Mouse (Mus musculus) embryo, embryonic 11 days (tissue): ENCODE measurements at regions not wholly inside any gene's neighbourhood (a gene's known extent, or its start where the extent isn't known, plus 50 kb on each side); places are given as distances from the start of the nearest gene placed in this dataset.
"Not testable (repeated sequence)": the region's sequence is repeated elsewhere in the genome, so short reads cannot be mapped to it uniquely, and the experiment has no call there.

Experiments
- DNase-seq: peaks from one replicate; pipeline ENCODE4 v3.0.0-alpha.2; 2015

- DNase-seq = no peak
These were observed 84.9 kb downstream of the Impad1 start for GRCm38 (mm10) chr4:4708261-4708660.

DNA sequence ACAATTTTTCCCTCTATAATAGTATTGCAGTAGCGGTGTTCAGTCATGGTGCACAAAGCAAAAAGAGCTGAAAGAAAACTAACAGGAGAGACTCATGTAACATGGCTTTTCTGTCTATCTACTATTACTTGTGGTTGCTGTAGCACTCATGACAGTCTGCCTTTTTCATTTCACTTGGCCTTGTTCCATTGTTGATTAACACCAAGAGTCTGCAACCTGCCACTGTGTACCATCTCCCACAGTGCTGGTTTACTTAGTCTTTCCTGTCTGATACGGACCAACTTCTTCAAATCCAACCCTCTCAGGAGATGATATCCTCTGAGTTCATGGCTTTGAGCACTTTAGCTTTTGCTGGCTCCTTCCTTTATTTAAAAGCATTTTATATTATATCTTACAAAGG lies 94.1 kb downstream of the Impad1 start:
- DNase-seq = no peak

GRCm38 (mm10) chr4:4695413-4695812 lies 97.7 kb downstream of the Impad1 start:
- no peak for DNase-seq

GRCm38 (mm10) chr4:4686920-4687319 lies 106.2 kb downstream of the Impad1 start:
- no peak for DNase-seq

GRCm38 (mm10) chr4:4674607-4675006 lies 118.5 kb downstream of the Impad1 start:
- no peak for DNase-seq

DNA sequence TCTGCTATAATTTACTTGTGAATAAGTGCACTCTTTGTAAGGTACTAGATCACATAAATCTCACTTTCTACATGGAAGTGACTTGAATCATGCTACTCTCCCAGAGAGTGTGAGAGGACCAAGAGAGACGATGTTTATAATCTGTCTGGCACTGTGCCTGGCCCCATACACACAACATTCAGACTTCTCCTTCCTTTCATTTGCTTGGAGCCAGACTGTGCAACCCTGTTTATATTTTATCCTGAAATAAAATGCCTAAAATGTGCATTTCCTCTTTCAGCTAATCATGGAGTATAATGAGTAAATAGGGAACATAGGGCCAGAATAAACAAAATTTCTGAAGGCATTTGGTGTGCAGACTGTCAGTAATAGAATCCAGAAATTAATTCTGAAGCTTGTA lies 142.9 kb downstream of the Impad1 start:
- no peak for DNase-seq

GRCm38 (mm10) chr4:4645264-4645663 lies 147.9 kb downstream of the Impad1 start:
- no peak for DNase-seq

DNA sequence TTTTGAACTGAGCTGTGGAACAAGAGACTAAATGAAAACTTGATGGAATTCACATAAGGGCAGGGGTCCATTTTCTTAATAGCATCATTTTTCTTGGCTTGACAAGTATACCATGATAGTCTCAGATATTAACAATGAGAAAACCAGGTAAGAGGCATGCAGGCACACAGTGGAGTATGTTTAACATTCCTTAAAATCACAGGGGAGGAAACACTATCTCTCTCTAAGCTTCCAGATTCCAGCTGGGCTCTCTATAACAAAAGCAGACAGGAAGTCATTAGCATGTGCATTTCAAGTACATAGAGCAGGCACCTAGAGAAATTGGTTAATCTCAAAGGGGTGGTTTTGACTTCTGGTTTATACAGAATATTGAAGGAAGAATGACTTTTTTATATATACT lies 156.9 kb downstream of the Impad1 start:
- DNase-seq = no peak

DNA sequence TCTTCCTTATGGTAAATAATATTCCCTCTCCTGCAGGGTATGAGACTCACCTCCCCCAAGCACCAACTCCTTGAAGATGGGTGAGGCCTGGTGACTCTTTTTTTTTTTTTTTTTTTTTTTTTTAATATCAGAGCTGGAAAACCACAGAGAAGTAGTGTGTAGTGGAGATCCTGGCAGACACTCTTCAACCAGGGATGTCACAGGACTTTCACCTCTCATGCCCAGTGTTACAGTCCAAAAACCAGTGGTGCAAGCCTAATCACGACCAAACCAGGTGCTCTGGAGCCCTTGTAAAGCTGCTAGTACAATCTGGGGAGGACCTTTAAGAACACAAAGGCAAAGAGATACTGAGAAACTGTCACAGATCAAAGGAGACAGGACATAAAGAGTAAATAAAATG lies 157.3 kb downstream of the Impad1 start:
- DNase-seq = no peak

DNA sequence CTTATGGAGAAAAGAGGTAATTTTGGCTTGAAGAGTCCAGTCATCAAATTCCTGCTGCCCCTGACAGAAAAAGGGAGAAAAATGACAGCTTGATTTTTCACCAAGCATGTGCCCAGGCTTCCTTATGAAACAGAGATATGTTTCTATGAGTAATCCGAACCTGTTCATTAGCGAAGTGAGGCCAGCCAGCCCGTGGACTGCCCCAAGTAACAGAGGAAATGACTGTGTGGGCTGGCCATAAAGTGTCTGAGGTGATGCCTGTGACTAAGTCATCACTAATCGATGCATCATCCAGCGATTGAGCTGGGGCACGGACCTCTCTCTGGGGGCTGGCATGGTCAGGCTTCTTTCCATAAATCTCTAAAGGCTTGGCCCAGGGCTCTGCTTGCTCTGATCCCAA lies 157.8 kb downstream of the Impad1 start:
- peak; percentile 17 for DNase-seq

DNA sequence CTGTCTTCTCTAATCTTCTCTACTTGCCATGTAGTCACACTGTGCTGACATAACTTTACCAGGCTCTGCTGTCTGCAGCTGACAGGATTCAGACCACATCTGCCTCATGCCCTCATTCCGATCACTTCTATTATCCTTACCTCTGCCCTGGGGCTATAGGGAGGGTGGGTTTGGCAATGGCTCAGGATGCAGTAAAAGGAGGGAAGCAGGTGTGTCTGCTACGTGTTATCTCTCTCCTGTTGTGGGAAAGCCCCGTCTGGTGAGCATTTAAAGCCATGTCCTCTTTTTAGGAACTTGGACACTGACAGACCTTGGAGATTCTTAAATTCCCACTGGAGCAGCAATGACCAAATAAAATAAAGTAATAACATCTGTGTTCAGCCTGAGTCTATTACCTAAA lies 158.5 kb downstream of the Impad1 start:
- no peak for DNase-seq

- no peak for DNase-seq
These were observed 162.4 kb downstream of the Impad1 start for GRCm38 (mm10) chr4:4630750-4631149.

DNA sequence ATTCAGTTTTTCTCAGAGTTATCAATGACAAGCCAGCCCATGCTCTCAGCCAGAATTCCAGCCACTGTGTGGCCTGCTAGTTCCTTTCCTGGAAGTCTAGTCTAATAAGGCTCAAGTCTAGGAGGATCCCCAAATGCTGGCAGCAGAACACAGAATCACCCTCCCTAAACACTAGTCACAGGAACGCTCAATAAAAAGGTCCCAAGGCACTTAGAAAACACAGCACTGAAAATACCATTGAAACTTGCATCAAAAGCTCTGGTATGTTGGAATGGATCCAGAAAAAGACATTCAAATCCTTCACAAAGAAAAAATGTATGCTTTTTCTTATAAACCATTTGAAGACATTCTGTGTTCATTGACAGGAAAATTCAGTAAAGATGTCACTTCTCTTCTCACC lies 163.9 kb downstream of the Impad1 start:
- no peak for DNase-seq

GRCm38 (mm10) chr4:4623840-4624239 lies 169.3 kb downstream of the Impad1 start:
- DNase-seq = no peak

- not testable (repeated sequence) for DNase-seq
These were observed 173.0 kb downstream of the Impad1 start for GRCm38 (mm10) chr4:4620135-4620534.

- DNase-seq = no peak
These were observed 178.6 kb downstream of the Impad1 start for GRCm38 (mm10) chr4:4614577-4614976.
